Mouse (Mus musculus) cerebellum, postnatal 36 days (tissue): ENCODE results near the gene Hcrtr2.

ENCODE experiments used
- DNase-seq, 2 experiments: peaks; one replicate each; pipeline ENCODE4 v3.0.0; 2021 to 2022; ENCODE audit warnings: mixed read lengths in 2 of 2

Gene Hcrtr2

DNA sequence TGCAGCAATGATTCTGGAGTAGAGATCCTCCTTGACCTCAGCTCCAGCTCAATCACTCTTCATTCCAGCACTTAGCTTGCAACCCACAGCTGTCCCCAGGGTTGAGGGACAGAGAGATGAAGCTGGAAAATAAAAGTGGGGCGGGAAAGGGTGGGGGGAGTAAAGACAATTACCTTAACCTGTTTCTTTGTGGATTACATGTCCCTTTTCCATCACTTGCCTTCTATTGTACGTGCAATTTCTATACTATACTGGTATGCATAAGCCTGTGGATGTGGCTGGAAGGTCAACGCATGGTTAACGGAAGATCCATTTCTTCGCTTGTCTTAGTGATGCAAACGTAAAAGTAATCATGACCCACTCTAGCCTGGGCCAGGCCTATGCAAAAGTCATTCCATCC lies at the start of gene Hcrtr2:
Hcrtr2 (minus strand) TSS at position 101 of the 400 bp plus-strand sequence.
- DNase-seq = no peak

DNA sequence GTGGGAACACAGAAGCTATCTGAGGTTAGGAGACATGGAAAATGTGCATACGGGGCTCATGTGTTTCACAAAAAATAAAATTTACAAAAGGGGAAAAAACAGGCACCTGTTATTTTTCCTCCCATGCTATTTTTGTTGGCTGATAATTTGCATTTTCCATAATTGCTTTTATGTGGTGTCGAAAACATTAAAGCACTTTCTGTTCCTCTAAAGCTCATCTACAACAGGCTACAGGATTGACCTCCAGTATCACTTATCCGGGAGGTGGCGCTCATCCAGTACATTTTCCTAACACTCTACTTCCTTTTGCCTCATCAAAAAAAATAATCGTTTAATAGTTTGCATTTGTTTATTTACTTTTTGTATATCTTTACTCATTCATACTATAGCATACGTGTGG lies 41.2 kb upstream of the Hcrtr2 start:
- DNase-seq = no peak

- DNase-seq = no peak
These were observed 36.7 kb upstream of the Hcrtr2 start for GRCm38 (mm10) chr9:76360374-76360773.

DNA sequence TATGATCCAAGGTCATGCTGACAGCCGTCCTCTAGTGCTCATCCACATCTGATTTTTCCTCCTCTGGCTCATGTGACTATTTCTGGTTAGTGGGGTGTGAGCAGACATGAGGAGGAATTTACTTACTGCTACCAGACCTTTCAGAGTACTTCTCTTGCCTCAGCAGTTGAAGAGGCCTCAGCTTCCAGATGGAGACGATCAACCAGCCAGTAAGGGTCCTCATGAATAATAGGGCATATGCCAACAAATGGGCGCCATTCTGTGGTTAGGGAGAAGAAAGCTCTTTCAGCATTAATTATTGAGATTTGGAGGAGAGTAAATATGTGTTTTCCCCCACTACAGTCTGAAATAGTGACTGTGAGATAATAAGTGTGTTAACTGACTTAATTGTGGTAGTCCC lies 28.7 kb upstream of the Hcrtr2 start:
- no peak for DNase-seq

GRCm38 (mm10) chr9:76347298-76347697 lies 23.6 kb upstream of the Hcrtr2 start:
- no peak for DNase-seq

GRCm38 (mm10) chr9:76331081-76331480 lies 7.4 kb upstream of the Hcrtr2 start:
- DNase-seq = peak; percentile 27 to 29

- peak; percentile 15 to 24 for DNase-seq
These were observed 412 bp downstream of the Hcrtr2 start for GRCm38 (mm10) chr9:76323186-76323701.

DNA sequence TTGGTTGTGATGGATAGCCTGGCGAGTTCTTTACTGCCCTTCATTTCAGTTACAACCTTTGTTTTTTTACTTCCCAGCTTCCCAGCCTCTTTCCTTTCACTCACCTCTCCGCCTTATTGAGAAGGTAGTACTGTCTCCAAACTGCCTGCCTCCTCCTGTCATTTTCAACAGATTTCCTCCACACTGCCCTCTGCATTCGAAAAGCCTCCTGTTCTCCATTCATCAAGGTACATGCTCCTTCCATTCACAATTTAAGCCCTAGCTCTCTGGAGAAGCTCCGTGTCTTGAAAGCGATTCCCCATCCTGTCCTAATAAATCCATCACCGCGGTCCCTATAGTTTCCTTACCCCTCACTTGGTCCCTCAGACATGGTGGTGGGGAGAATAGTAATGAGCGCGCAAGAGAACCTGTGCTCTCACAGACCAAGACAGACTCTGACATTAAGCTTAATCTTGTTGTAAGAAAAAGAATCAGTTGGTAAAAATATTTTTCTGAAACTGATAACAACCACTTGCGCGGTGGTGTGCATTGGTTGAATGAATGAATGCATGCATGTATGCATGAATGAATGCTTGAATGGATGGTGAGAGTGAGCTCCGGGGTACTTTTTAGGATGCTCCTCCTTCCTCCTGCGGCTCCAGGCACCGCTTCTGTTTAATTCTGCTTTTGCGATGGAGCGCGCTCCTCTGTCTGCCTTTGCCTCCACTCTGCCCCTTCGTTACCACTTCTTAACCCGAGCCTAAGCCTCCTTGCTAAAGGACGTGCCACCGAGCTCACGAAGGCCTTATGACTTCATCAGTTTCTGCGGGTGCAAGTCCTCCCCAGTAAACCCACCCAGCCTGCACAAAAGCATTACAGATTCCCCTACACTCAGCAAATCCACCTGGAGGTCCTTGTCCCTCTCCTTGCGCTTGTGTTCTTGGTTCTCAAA lies 1.3 kb downstream of the Hcrtr2 start:
- peak; percentile 2 to 5 for DNase-seq

DNA sequence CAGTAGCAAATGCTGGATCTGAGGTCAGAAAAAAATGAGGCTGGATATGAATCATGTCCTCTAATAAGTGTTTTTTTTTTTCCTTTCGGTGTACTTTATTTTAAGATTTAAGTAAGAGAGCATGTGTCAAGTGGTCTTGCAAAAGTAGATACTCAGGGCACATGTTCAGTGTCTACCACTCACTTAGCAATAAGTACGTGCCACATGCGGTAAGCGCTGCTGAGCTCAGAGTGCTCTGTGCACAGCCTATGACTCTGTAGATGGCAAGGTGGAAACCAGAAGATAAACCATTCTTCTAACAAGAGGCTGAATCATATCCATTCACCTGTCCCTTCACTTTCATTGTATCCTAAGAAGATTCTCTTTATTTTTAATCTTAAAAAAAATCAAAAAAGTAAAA lies 2.1 kb downstream of the Hcrtr2 start:
- DNase-seq = no peak

DNA sequence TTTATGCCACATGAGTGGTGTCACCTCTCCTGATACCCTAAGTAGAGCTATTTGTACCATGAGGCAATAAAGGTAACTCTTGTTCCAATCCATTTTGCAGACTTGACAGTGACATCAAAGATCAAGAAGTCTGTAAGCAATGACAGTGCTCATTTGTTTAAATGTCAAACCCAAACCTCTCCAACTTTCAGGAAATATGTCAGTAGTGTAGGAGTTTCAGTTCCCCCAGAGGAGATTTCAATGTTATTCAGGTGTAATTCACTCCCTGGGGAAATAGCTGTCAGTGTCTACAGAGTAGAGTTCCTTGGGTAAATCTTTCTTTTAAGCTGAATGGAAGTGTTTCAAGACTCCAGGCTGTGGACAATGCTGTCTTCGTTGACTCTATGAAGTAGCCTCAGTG lies 2.9 kb downstream of the Hcrtr2 start:
- no peak for DNase-seq

DNA sequence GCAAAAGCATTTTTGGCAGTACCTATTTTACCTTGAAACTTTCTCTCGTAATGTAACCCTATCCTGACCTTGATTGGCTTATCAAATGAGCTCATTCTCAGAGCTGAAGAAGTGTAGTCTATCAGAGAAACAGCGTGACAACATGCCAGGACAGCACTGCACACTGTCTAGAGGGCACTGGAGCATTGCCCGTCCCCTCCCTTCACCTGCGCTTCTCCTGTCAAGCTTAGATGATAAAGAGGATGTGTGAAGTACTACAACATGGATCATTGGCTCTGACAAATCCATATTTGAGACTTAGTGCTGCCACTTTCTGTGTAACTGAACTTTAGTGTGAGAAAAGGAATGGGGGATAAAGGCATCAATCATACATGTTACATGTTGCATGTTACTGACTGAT lies 5.4 kb downstream of the Hcrtr2 start:
- no peak for DNase-seq

- DNase-seq = no peak
These were observed 8.6 kb downstream of the Hcrtr2 start for GRCm38 (mm10) chr9:76315096-76315495.

- no peak for DNase-seq
These were observed 9.7 kb downstream of the Hcrtr2 start for GRCm38 (mm10) chr9:76313921-76314320.

DNA sequence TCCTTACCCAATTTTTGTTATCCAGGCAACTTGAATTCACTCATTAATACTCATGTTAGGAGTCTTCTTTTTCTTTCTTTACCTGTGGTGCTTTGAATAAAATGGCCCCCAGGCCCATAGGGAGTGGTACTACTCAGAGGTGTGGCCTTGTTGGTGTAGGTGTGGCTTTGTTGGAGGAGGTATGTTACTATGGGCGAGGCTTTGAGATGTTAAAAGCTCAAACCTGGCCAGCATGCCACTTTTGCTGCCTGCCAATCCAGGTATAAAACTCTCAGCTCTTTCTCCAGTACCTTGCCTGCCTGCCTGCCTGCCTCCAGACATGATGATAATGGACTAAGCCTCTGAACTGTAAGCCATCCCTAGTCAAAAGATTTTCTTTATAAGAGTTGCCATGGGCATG lies 11.4 kb downstream of the Hcrtr2 start:
- no peak for DNase-seq

GRCm38 (mm10) chr9:76291384-76291783 lies 32.3 kb downstream of the Hcrtr2 start:
- no peak for DNase-seq

DNA sequence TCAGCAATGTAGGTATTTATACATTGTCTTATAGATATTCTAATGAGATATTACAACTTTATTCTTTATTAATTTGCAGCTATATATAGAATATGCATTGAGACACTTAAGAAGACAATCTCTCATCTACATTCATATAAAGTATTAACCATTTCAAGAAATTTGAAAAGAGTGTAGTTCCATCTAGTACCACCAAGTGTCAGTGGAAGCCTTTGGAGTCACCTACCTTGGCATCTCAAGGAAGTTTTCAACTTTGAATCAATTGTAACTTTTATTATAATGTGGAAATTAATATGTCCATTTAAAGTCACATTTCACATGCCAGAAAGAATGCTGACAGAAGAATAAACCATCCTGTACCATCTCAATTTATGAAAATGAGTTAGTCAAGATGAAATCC lies 52.8 kb downstream of the Hcrtr2 start:
- DNase-seq = no peak

- no peak for DNase-seq
These were observed 65.9 kb downstream of the Hcrtr2 start for GRCm38 (mm10) chr9:76257731-76258130.

GRCm38 (mm10) chr9:76252544-76252943 lies 71.1 kb downstream of the Hcrtr2 start:
- DNase-seq = no peak

- DNase-seq = no peak
These were observed 71.5 kb downstream of the Hcrtr2 start for GRCm38 (mm10) chr9:76252109-76252508.

- DNase-seq = no peak
These were observed 81.3 kb downstream of the Hcrtr2 start for GRCm38 (mm10) chr9:76242322-76242721.

DNA sequence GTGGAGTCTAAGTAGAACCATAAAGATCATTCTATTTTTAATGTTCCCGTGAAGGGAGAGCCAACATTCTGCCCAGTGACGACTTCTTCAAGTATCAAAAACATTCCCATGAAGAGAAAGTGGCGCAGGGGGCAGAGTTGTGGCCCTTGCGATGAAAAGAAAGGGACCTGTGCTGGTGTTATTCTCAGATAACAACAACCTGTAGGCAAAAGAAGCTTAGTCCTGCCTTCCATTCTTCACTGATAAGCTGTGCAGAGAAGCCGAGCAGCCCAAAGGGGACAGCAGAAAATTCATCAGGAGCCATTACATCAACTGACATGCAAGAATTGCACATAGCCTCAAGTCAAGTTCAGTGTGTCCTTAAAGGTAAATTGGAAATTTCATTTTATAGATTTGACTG lies 85.7 kb downstream of the Hcrtr2 start:
- DNase-seq = no peak

DNA sequence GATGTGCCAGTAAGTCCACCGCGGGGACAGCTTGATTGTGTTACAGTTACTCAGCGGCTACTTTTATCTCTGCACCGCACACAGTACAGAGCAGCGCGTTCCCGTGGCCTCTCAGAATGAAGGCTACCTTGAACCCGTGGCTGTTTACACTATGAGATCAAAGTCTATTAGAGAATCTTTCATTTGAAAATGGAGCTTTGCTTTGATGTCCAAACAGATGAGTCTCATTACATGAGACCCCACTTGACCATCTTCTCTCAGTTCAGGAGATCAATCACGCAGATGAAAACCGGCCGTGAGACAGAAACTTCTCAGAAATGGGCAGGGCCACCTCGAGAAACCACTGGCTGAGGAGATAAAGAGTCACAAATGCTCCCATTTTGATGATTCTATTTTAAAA lies 86.4 kb downstream of the Hcrtr2 start:
- no peak for DNase-seq

DNA sequence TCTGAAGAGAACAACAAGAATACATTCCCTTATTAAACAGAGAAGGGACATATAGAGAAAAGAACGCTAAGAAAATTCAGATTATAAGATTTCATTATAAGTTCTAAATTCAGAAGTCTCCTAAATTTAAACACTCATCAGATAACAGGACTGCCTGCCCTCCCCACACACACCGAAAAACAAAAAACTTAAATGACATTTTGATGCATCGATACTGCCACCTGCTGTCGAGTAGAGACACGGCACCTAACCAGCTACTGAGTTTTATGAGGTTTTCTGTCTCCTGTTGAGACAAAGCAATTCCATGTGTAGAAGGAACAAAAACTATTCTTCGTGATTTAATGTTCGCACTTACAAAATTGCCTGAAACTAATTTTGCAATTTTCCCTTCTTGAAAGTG lies 87.0 kb downstream of the Hcrtr2 start:
- DNase-seq = peak; percentile 49 to 73

DNA sequence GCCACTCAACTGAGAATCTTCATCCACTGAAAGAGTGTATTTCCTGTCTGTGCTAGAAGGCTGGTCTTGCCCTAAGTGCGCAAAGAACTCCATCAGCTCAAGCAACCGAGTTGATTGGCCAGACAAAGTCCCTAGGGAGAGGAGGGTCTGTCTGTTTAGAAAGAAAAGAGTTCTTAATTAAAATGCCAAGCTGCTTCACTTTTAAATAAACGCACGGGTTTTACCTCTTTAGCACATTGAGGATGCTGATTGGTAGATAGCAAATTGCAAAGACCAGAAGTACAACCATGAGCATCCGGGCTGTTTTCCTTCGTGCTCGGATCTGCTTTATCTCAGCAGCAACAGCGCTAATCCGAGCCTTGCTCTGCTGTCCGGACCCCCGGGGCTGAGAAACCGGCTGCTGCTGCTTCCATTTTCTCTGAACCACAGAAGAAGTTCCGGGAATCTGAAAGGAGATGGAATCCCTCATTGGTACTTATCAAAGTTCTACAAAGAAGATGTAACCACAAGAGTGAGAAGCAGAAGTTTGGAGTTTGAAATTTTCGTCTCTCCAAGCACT lies 87.6 kb downstream of the Hcrtr2 start:
- peak; percentile 3 to 5 for DNase-seq
